Mouse (Mus musculus) embryonic facial prominence, embryonic 15.5 days (tissue): ENCODE data around the gene Snx20. TPM values are rescaled to one million over a fixed set of nuclear protein-coding genes. Genes with fewer than 3 reads are reported as not detected.
A peak's percentile ranks its signal among the peaks of the same experiment; 100 is the strongest.
"Not testable (repeated sequence)": the region's sequence is repeated elsewhere in the genome, so short reads cannot be mapped to it uniquely, and the experiment has no call there.

Source experiments
- ATAC-seq: fragments of 200-750 bp; cut with Nextera tagmentation; 2 replicates; pipeline ENCODE4 v1.8.0; 2017; ENCODE audit warnings: low read depth, moderate TSS enrichment; ENCODE audit not compliant: insufficient number of reproducible peaks, low FRiP score, low TSS enrichment
- H3K27ac ChIP-seq: fragments of 300-500 bp; sonication (generic); replicated peaks from 2 replicates; pipeline ENCODE4 v1.5.1; 2015; ENCODE audit warnings: mild to moderate bottlenecking, inconsistent platforms
- H3K27me3 ChIP-seq: fragments of 300-500 bp; sonication (generic); 2 replicates; pipeline ENCODE4 v1.6.1; 2015; ENCODE audit warnings: inconsistent platforms
- H3K36me3 ChIP-seq: fragments of 300-500 bp; sonication (generic); 2 replicates; pipeline ENCODE4 v1.6.1; 2015; ENCODE audit warnings: mild to moderate bottlenecking, inconsistent platforms
- H3K4me1 ChIP-seq: fragments of 300-500 bp; sonication (generic); 2 replicates; pipeline ENCODE4 v1.6.1; 2015; ENCODE audit warnings: inconsistent platforms
- H3K4me2 ChIP-seq: fragments of 300-500 bp; sonication (generic); replicated peaks from 2 replicates; pipeline ENCODE4 v1.6.1; 2015; ENCODE audit warnings: mild to moderate bottlenecking, inconsistent platforms
- H3K4me3 ChIP-seq: fragments of 300-500 bp; sonication (generic); replicated peaks from 2 replicates; pipeline ENCODE4 v1.5.1; 2015; ENCODE audit warnings: mild to moderate bottlenecking, inconsistent platforms
- H3K9ac ChIP-seq: fragments of 300-500 bp; sonication (generic); 2 replicates; pipeline ENCODE4 v1.6.1; 2015; ENCODE audit warnings: inconsistent platforms
- H3K9me3 ChIP-seq: fragments of 300-500 bp; sonication (generic); replicated peaks from 2 replicates; pipeline ENCODE4 v1.6.1; 2016; ENCODE audit warnings: inconsistent platforms
- WGBS: fragments of 180-500 bp; shearing (Covaris S2); methylation state at CpG from one replicate; pipeline ENCODE4 v1.1.7; 2015; 5-methylcytosine and 5-hydroxymethylcytosine counted together
- polyA plus RNA-seq: library from polyadenylated mRNA; unstranded; fragments of >200 nt; fragmentation: Nextera tagmentation; extraction: Ambion mirVana; gene quantifications from 2 replicates; pipeline ENCODE4 v1.2.1, GENCODE M21; 2015

Snx20 gene
- polyA plus RNA-seq, 1 experiment from 2014 or later: 3.4 TPM

DNA sequence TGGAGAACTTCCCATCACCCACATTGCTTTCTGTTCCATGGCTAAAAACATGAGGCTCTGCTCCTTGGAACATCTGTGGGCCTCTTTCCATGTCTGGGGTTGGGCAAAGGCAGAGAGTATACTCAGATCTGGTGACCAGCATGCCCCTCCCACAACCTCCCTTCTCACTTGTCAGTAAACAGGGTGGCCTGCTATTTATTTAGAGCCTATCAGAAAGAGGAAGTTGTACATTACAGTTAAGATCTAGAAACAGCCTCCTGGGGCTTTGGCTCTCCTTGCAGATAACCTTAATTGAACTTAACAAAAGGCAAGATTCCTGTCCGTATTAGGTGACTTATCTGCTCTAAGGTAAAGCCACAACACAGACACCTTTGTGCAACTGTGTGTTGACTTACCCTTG lies 30.5 kb upstream of the Snx20 start:
- Histone ChIP-seq H3K27me3 (no peaks in the 10 kb centered on the region), H3K4me3 (no peak overlapping the region), H3K9ac (no peak overlapping the region), H3K4me1 (peaks cover 24% of the 10 kb centered on the region), H3K27ac (no peak overlapping the region), H3K9me3 (no peaks in the 10 kb centered on the region), H3K4me2 (no peak overlapping the region), H3K36me3 (no peaks in the 10 kb centered on the region)
- no peak for ATAC-seq
- WGBS: 63% methylated on average over 1 of the region's 1 CpGs

DNA sequence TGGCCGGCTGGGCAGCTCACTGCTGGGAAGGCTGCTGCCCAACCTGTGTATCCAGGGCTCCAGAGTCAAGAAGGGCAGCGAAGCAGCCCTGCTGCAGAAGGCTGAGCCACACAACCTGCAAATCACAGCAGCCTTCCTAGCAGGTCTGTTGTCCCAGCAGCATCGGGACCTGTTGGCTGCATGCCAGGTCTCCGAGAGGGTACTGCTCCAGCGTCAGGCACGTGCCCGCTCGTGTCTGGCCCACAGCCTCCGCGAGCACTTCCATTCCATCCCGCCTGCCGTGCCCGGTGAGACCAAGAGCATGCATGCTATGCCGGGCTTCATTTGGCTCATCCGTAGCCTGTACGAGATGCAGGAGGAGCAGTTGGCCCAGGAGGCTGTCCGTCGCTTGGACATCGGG lies 29.0 kb upstream of the Snx20 start:
- WGBS: 82% methylated on average over 19 of the region's 19 CpGs
- Histone ChIP-seq H3K9ac (no peak overlapping the region), H3K4me3 (no peak overlapping the region), H3K4me1 (peaks cover 19% of the 10 kb centered on the region), H3K9me3 (no peaks in the 10 kb centered on the region), H3K4me2 (no peak overlapping the region), H3K27ac (no peak overlapping the region), H3K27me3 (no peaks in the 10 kb centered on the region), H3K36me3 (no peaks in the 10 kb centered on the region)
- ATAC-seq: no peak

DNA sequence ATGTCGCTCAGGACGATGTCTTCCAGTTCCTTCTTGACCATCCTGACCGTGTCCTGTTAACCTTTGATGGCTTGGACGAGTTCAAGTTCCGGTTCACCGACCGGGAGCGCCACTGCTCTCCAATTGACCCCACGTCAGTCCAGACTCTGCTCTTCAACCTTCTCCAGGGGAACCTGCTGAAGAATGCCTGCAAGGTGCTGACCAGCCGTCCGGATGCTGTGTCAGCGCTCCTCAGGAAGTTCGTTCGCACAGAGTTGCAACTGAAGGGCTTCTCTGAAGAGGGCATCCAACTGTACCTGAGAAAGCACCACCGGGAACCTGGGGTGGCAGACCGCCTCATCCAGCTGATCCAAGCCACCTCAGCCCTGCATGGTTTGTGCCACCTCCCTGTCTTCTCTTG lies 28.2 kb upstream of the Snx20 start:
- no peak for ATAC-seq
- H3K4me3 ChIP-seq: no peak overlapping the region
- no peaks in the 10 kb centered on the region for H3K36me3 ChIP-seq
- no peak overlapping the region for H3K9ac ChIP-seq
- H3K4me1 ChIP-seq: peaks cover 25% of the 10 kb centered on the region
- no peaks in the 10 kb centered on the region for H3K27me3 ChIP-seq
- H3K9me3 ChIP-seq: no peaks in the 10 kb centered on the region
- no peak overlapping the region for H3K27ac ChIP-seq
- 78% methylated on average over 16 of the region's 16 CpGs for WGBS
- H3K4me2 ChIP-seq: no peak overlapping the region

DNA sequence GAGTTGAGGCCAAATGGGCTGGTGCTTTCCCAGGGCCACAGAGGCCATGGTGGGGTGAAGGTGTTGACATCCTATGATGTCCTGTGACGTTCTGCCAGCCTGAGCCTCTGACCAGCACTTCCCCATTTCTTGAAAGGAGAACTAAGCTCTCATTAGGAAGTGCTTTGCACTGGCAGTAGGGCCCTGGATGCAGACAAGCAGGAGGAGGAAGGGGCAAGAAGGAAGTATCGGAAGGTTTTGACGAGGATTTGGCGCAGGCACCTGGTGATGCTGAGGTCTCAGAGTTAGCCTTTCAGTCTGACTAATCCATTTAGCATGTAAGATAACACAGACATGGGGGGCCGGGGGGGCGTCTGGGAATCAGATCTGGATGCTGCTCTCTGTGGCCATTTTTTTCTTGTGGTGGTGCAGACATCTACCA lies 26.5 kb upstream of the Snx20 start:
- Histone ChIP-seq H3K4me3 (no peak overlapping the region), H3K27me3 (no peaks in the 10 kb centered on the region), H3K36me3 (no peaks in the 10 kb centered on the region), H3K27ac (no peak overlapping the region), H3K4me2 (no peak overlapping the region), H3K4me1 (peaks cover 17% of the 10 kb centered on the region), H3K9me3 (no peaks in the 10 kb centered on the region), H3K9ac (no peak overlapping the region)
- 81% methylated on average over 6 of the region's 6 CpGs for WGBS
- ATAC-seq: no peak

DNA sequence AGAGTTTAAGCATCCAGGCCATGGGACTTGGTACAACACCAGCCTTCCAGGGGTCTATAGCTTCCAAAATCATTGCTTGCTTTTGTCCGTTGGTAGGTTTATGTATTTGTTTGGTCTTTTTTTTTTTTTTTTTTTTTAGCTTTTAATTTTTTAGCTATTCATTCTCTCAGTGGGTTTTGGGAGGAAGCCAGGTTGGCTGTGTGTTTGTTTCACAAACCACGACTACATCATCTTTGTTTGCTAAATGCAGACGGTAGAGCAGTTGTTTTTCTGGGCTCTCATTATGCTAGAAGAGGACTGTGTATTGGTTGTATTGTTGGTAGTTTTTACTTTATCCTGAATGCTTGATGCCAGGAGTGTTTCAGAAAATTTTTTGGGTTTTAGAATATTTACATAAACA lies 23.9 kb upstream of the Snx20 start:
- Histone ChIP-seq H3K27me3 (no peaks in the 10 kb centered on the region), H3K36me3 (no peaks in the 10 kb centered on the region), H3K9ac (no peak overlapping the region), H3K4me2 (no peak overlapping the region), H3K4me3 (no peak overlapping the region), H3K9me3 (no peaks in the 10 kb centered on the region), H3K4me1 (peaks cover 10% of the 10 kb centered on the region; the same call in 1 of the 2 replicates), H3K27ac (peak overlapping the region; percentile 75)
- no peak; the same call in 1 of the 2 replicates for ATAC-seq
- WGBS: 45% methylated on average over 3 of the region's 3 CpGs

DNA sequence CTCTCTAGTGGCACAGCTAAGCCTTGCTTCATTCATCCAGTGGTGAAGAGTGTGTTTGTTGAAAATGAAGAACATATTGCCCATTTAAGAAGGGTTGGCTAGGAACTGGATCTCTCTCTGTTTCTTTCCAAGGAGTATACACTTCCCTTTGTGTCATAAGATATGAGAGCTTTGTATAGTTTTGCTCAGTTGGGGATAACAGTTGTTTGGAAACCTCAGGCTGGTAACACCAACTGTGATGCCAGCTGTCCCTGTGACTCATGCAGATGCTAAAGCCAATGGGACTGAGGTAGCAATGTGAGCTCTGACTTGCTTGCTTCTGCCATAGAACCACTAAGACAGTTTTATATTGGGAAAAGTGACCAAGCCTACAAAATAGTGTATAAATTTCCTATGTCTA lies 19.4 kb upstream of the Snx20 start:
- no peak overlapping the region for H3K4me3 ChIP-seq
- no peak overlapping the region for H3K27ac ChIP-seq
- H3K4me1 ChIP-seq: peaks cover 14% of the 10 kb centered on the region
- H3K36me3 ChIP-seq: no peaks in the 10 kb centered on the region
- H3K27me3 ChIP-seq: no peaks in the 10 kb centered on the region
- H3K4me2 ChIP-seq: no peak overlapping the region
- no peak overlapping the region for H3K9ac ChIP-seq
- no peaks in the 10 kb centered on the region for H3K9me3 ChIP-seq
- ATAC-seq: 0 out of 2 replicates have a peak, but pooled peaks have one; percentile 36

DNA sequence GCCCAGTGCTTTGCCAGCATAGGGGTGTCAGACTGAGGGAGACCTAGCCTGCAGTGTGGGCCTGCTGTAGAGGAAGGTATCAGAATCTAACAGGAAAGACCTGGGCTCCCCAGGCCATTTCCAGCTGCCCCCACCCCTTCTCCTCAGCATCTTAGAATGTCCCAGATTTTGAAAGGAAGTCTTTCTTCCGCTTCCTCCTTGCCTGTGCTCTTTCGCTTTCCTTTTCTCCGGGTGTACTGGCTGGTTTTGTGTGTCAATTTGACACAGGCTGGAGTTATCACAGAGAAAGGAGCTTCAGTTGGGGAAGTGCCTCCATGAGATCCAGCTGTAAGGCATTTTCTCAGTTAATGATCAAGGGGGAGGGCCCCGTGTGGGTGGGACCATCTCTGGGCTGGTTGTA lies 15.2 kb upstream of the Snx20 start:
- not testable (repeated sequence) for H3K9me3 ChIP-seq, H3K27ac ChIP-seq, ATAC-seq, H3K4me3 ChIP-seq, H3K27me3 ChIP-seq, H3K4me2 ChIP-seq, H3K36me3 ChIP-seq, H3K9ac ChIP-seq
- peaks cover 32% of the 10 kb centered on the region for H3K4me1 ChIP-seq
- WGBS: 46% methylated on average over 4 of the region's 4 CpGs

DNA sequence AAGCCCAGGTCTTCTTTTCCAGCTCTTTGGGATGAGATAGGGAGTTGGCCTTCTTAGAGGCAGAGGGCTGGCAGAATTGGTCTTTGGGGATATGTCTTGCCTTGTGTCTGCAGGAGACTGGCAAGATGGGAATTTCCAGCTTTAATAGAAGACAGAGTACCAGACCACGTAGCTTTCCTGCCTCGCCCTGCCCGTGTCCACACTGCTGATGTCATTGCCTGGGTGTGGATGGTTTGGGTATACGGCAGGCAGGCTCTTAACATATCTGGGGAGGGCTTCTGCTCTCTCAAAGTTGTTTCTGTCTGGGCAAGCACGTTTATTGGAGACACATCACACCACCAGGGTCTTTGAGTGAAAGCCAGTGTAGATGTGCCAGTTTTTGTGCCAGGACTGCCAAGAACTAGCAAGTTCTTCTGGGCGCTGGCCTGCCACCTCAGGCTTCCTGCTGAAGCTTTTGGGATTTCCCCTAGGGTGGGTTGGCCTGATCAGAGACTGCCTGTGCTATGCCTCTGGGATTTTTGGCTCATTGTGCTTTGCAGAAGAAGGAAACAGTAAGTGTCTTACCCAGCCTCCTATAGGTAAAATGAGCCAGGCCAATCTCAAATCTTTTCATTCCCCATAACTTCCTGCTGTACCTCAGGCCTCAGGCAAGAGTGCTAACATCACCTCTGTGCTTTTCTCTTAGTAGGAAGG lies 14.2 kb upstream of the Snx20 start:
- Histone ChIP-seq H3K9me3 (no peaks in the 10 kb centered on the region), H3K9ac (no peak overlapping the region), H3K4me2 (no peak overlapping the region), H3K4me3 (no peak overlapping the region), H3K4me1 (peaks cover 32% of the 10 kb centered on the region), H3K36me3 (no peaks in the 10 kb centered on the region), H3K27me3 (no peaks in the 10 kb centered on the region), H3K27ac (no peak overlapping the region)
- ATAC-seq: no peak
- WGBS: 60% methylated on average over 6 of the region's 6 CpGs

DNA sequence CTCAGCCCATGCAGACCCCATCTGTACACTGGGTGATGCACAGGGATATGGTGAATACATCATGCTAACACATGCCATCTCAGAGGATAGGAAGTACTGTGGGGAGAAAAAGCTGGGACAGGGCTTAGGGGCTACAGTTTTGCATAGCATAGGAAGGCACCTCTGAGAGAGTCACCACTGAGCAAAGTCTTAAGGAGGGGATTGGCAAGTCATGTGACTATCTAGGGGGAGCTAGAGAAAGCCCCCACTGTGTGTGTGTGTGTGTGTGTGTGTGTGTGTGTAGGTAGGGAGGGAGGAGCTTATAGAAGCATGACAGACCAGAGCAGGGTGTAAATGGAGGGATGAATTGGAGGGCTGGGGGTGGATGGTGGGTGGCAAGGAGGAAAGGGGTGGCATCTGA lies 12.4 kb upstream of the Snx20 start:
- no peak overlapping the region for H3K9ac ChIP-seq
- peaks cover 32% of the 10 kb centered on the region for H3K4me1 ChIP-seq
- H3K4me2 ChIP-seq: no peak overlapping the region
- no peaks in the 10 kb centered on the region for H3K36me3 ChIP-seq
- no peaks in the 10 kb centered on the region for H3K27me3 ChIP-seq
- no peak overlapping the region for H3K27ac ChIP-seq
- no peak for ATAC-seq
- H3K4me3 ChIP-seq: no peak overlapping the region
- H3K9me3 ChIP-seq: no peaks in the 10 kb centered on the region

DNA sequence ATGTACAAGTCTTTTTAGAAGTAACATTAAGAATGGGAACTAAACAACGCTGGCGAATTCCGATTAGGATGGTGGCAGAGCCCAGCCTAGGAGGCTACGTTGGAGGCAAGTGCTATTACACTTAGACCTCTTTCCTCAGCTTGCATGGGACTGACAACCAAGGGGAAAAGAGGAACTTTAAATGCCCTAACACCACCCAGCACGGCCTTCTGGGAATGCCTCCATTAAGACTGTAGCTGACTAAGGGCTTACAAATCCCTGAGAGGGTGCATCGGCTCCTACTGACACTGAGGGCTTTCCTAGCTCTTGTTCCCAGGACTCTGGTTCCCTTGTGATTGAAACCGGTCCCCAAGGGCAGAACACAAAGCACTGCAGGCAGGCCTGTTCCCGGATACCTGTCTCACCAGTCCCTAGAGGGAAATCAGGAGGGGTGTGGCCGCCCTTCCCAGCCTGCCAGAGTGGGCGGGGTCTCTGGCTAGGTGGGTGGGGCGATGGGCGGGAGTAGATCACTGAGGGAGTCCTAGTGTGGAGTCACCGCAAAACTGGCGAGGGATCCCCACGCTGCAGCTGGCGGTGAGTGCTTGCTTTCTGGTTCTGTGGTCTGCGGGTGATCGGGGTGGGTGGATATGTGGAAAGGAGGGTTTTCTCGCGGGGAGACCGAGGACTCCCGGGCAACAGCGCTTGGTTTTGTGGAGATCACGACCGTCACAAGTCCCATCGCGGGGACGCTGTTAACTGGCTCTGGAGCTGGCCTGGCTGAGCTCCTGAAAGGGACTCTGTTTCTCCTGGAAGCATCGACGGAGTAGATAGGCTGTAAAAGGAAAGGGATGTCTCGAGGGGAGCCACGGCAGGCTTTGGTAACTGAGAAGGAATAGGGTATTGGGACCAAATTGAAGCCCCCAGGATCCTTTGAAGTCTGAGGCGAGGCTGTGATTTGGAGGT lies 11.2 kb upstream of the Snx20 start, which contains the start of gene Nod2:
TSS of gene Nod2 (plus strand) at position 479 of the 942 bp plus-strand sequence.
- peaks cover 32% of the 10 kb centered on the region for H3K4me1 ChIP-seq
- peak within 1 kb of the TSS; percentile 35 for H3K9ac ChIP-seq
- no peaks in the 10 kb centered on the region for H3K9me3 ChIP-seq
- H3K27me3 ChIP-seq: no peaks in the 10 kb centered on the region
- H3K4me2 ChIP-seq: peak within 1 kb of the TSS; percentile 65
- ATAC-seq: peak; percentile 83
- H3K4me3 ChIP-seq: peak within 1 kb of the TSS; percentile 43
- no peak within 1 kb of the TSS for H3K27ac ChIP-seq
- no peaks in the 10 kb centered on the region for H3K36me3 ChIP-seq
- 7% methylated on average over 33 of the region's 33 CpGs for WGBS

DNA sequence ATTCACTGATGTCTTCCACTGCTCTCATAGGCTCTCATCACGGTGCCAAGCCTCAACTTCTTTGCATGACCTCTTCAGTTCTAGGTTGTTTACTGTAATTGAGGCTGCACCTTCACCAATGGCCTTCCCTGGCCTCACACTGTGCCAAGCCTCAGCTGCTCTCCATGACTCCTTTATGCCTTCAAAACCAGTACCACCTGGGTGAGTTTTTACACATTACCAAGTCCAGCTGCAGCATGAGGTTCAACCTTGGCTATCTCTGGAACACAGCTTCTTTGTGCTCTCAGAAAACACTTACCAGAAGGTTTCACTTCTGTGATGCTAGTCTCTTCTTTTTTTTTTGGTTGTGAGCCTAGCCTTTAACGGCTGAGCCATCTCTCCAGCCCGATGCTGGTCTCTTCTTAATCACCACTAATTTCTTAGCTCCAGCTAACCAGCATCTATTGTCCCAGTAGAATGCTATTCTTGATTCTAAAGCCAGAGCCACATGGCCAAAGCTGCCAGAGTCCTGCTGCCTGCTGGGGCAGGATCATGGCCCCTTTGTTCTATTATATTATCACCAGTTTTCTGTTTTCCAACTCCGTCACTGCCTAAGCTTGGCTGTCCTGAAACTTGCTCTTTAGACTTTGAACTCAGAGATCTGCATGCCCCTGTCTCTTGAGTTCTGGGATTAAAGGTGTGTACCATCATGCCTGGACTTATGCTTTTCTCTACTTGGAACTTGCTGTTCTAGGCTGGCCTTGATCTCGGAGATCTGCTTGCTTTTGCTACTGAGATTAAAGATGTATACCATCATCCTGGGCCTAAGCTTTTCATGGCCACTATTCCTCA lies 7.0 kb upstream of the Snx20 start:
- no peak overlapping the region for H3K4me3 ChIP-seq
- peaks cover 14% of the 10 kb centered on the region for H3K4me1 ChIP-seq
- no peak overlapping the region for H3K27ac ChIP-seq
- H3K4me2 ChIP-seq: no peak overlapping the region
- no peaks in the 10 kb centered on the region for H3K27me3 ChIP-seq
- 77% methylated on average over 5 of the region's 5 CpGs for WGBS
- ATAC-seq: no peak
- H3K9ac ChIP-seq: no peak overlapping the region
- no peaks in the 10 kb centered on the region for H3K9me3 ChIP-seq
- no peaks in the 10 kb centered on the region for H3K36me3 ChIP-seq
